Comparison of ENCODE assay signal across 14 mouse cellular contexts in genomic region chr6:14897028-14897427, GRCm38 (mm10). TPM values are rescaled to one million over a fixed set of nuclear protein-coding genes. Genes with fewer than 3 reads are reported as not detected.
DNase-seq lines count a peak whose midpoint lies in the region; ATAC-seq and TF ChIP-seq lines count a peak whose summit lies in the region.
"Had no signal": no experiment of that assay in that cellular context is flagged by ENCODE, and none has a peak within 500 bp of the region (broad histone marks: within the 10 kb centered on the region; RNA-seq: fewer than 3 reads in every experiment).

No protein-coding gene starts in this region.

- H3K4me1 ChIP-seq in heart, postnatal 0 days (ENCODE audit: control insufficient read depth, insufficient read depth), result no peaks in the 10 kb centered on the region
- H3K4me1 ChIP-seq in heart, embryonic 12.5 days (replicated peaks), result peaks cover 13% of the 10 kb centered on the region
- 0 out of 2 replicates have a peak, but pooled peaks cover 3% of the 10 kb centered on the region for H3K4me1 ChIP-seq in liver, postnatal 0 days (ENCODE audit: insufficient read depth)
- H3K4me1 ChIP-seq in liver, embryonic 11.5 days (replicated peaks; ENCODE audit: control insufficient read depth, insufficient read depth, low read length), result peaks cover 3% of the 10 kb centered on the region; the same call in 1 of the 2 replicates

- no peaks in the 10 kb centered on the region for H3K9me3 ChIP-seq in heart, postnatal 0 days (replicated peaks; ENCODE audit: control insufficient read depth, low read length)
- H3K9me3 ChIP-seq in heart, embryonic 12.5 days (replicated peaks), result no peaks in the 10 kb centered on the region
- no peaks in the 10 kb centered on the region for H3K9me3 ChIP-seq in liver, postnatal 0 days (ENCODE audit: low read length)
- H3K9me3 ChIP-seq in liver, embryonic 11.5 days (ENCODE audit: control insufficient read depth, low read length), result no peaks in the 10 kb centered on the region
- H3K9me3 ChIP-seq: limb, embryonic 13.5 days; megakaryocyte, embryonic 14.5 days; neural tube, embryonic 13.5 days had no signal

- H3K4me3 ChIP-seq in heart, postnatal 0 days (ENCODE audit: low read depth, low read length), result no peak overlapping the region
- no peak overlapping the region for H3K4me3 ChIP-seq in heart, embryonic 12.5 days
- no peak overlapping the region for H3K4me3 ChIP-seq in liver, postnatal 0 days (ENCODE audit: low read depth, low read length)
- no peak overlapping the region for H3K4me3 ChIP-seq in liver, embryonic 11.5 days (ENCODE audit: low read depth, low read length)
- H3K4me3 ChIP-seq: megakaryocyte, embryonic 14.5 days had no signal

- no peak for TF ChIP-seq EP300 in heart, postnatal 0 days (IDR thresholded peaks at IDR 0.05; ENCODE audit: low read depth)
- no peak for TF ChIP-seq EP300 in liver, postnatal 0 days (IDR thresholded peaks at IDR 0.05; ENCODE audit: low read depth)

- TF ChIP-seq CTCF in heart, postnatal 0 days (IDR thresholded peaks at IDR 0.05; ENCODE audit: low read depth), result peak; percentile 50
- TF ChIP-seq CTCF in liver, postnatal 0 days (IDR thresholded peaks at IDR 0.05; ENCODE audit: low read depth), result peak; percentile 55

- no peaks in the 10 kb centered on the region for H3K36me3 ChIP-seq in heart, postnatal 0 days (replicated peaks; ENCODE audit: control insufficient read depth, insufficient read depth, low read length)
- H3K36me3 ChIP-seq in heart, embryonic 12.5 days, result no peaks in the 10 kb centered on the region
- no peaks in the 10 kb centered on the region for H3K36me3 ChIP-seq in liver, postnatal 0 days (replicated peaks; ENCODE audit: insufficient read depth, low read length)
- H3K36me3 ChIP-seq in liver, embryonic 11.5 days (ENCODE audit: control insufficient read depth, insufficient read depth, low read length), result no peaks in the 10 kb centered on the region
- H3K36me3 ChIP-seq: limb, embryonic 13.5 days; neural tube, embryonic 13.5 days had no signal

- no peak overlapping the region for H3K27ac ChIP-seq in heart, postnatal 0 days (ENCODE audit: low read depth)
- no peak overlapping the region for H3K27ac ChIP-seq in heart, embryonic 12.5 days (ENCODE audit: poor library complexity, severe bottlenecking)
- H3K27ac ChIP-seq in liver, postnatal 0 days (ENCODE audit: low read depth), result no peak overlapping the region
- no peak overlapping the region for H3K27ac ChIP-seq in liver, embryonic 11.5 days (ENCODE audit: low read depth, low read length)
- H3K27ac ChIP-seq: neural tube, embryonic 13.5 days had no signal

- 7% methylated on average over 2 of the region's 2 CpGs for WGBS in heart, postnatal 0 days
- WGBS in heart, embryonic 12.5 days, result 7% methylated on average over 2 of the region's 2 CpGs
- WGBS in liver, postnatal 0 days (ENCODE audit: insufficient replicate concordance), result 2% methylated on average over 2 of the region's 2 CpGs
- 10% methylated on average over 2 of the region's 2 CpGs for WGBS in liver, embryonic 11.5 days

- no peak overlapping the region for H3K9ac ChIP-seq in heart, postnatal 0 days (replicated peaks; ENCODE audit: low read depth, low read length)
- no peak overlapping the region for H3K9ac ChIP-seq in heart, embryonic 12.5 days
- no peak overlapping the region for H3K9ac ChIP-seq in liver, postnatal 0 days (replicated peaks)
- no peak overlapping the region for H3K9ac ChIP-seq in liver, embryonic 11.5 days (ENCODE audit: low read depth, low read length)

- no peak overlapping the region for H3K4me2 ChIP-seq in heart, postnatal 0 days (ENCODE audit: low read depth, low read length)
- H3K4me2 ChIP-seq in heart, embryonic 12.5 days, result no peak overlapping the region
- no peak overlapping the region for H3K4me2 ChIP-seq in liver, postnatal 0 days (ENCODE audit: low read depth, low read length)
- no peak overlapping the region for H3K4me2 ChIP-seq in liver, embryonic 11.5 days

- peak; percentile 60 for DNase-seq in heart, postnatal 0 days (ENCODE audit: low spot score)
- DNase-seq in liver, postnatal 0 days, result no peak
- DNase-seq in liver, embryonic 11.5 days (ENCODE audit: low spot score), result no peak
- DNase-seq in embryo, embryonic 9.5 days (ENCODE audit: extremely low spot score), result peak; percentile 40
- peak; percentile 74 for DNase-seq in retina, embryonic 14.5 days (ENCODE audit: low spot score)
- no peak for DNase-seq in gastrocnemius, postnatal 10 days
- DNase-seq in thymus, postnatal 4 days, result no peak
- DNase-seq: cerebellum, adult 9-10 months; heart, adult 11 months; kidney, adult 11 months had no signal

- peaks cover 16% of the 10 kb centered on the region; the same call in 1 of the 2 replicates for H3K27me3 ChIP-seq in heart, postnatal 0 days (ENCODE audit: control insufficient read depth, insufficient read depth, low read length)
- H3K27me3 ChIP-seq in heart, embryonic 12.5 days (replicated peaks), result no peaks in the 10 kb centered on the region
- H3K27me3 ChIP-seq in liver, postnatal 0 days (ENCODE audit: insufficient read depth, low read length), result peaks cover 38% of the 10 kb centered on the region
- peaks cover 40% of the 10 kb centered on the region for H3K27me3 ChIP-seq in liver, embryonic 11.5 days (replicated peaks; ENCODE audit: control insufficient read depth, insufficient read depth, low read length)
- H3K27me3 ChIP-seq: limb, embryonic 13.5 days had no signal

- ATAC-seq in heart, postnatal 0 days (ENCODE audit: insufficient read depth, low read depth), result no peak
- ATAC-seq in heart, embryonic 12.5 days (ENCODE audit: insufficient number of reproducible peaks, low FRiP score), result no peak
- no peak for ATAC-seq in liver, postnatal 0 days
- no peak for ATAC-seq in liver, embryonic 11.5 days (replicated peaks; ENCODE audit: low FRiP score)

RNA-seq across cellular contexts. Expression of gene Foxp2, which starts 4.1 kb away (rescaled TPM):
- 3.7 and 7.6 TPM in 2 replicates for total RNA-seq in heart, postnatal 0 days (2014; rRNA removed; ENCODE audit: low replicate concordance)
- 2.5 and 2.8 TPM in 2 replicates for polyA plus RNA-seq in heart, postnatal 0 days (2015; fragmentation: Nextera tagmentation; extraction: Ambion mirVana)
- polyA plus RNA-seq in heart, embryonic 12.5 days (2016; fragmentation: Nextera tagmentation; extraction: Ambion mirVana), result 14.2 and 14.5 TPM in 2 replicates
- 0.98 and 1.6 TPM in 2 replicates for polyA plus RNA-seq in liver, postnatal 0 days (2015; fragmentation: Nextera tagmentation; extraction: Ambion mirVana)
- 4.9 and 5.8 TPM in 2 replicates for polyA plus RNA-seq in liver, embryonic 11.5 days (2014; fragmentation: Nextera tagmentation; extraction: Ambion mirVana)
- total RNA-seq in gastrocnemius, postnatal 10 days (2021), result 1 to 10 TPM; 2.8 to 4.9 TPM

Comparison
In these comparisons a context has a peak if more than half of its experiments do, and no peak if none do; other contexts are left out.
1. DNase-seq: peak in heart, postnatal 0 days (single experiment), embryo, embryonic 9.5 days (single experiment) and retina, embryonic 14.5 days (single experiment); none in liver, postnatal 0 days (single experiment), liver, embryonic 11.5 days (single experiment), gastrocnemius, postnatal 10 days (single experiment) and thymus, postnatal 4 days (single experiment).